Mouse (Mus musculus): ENCODE data around the gene Sptbn2. TPM values are rescaled to one million over a fixed set of nuclear protein-coding genes. Genes with fewer than 3 reads are reported as not detected.

Gene Sptbn2
- polyA plus RNA-seq, 1 experiment from 2014 or later = 0.14 TPM

Other genes with a start within 250 kb of the Sptbn2 start
- 0.76 and 1.1 TPM in 2 replicates for gene Syt12, start 233.7 kb upstream of the Sptbn2 start, polyA plus RNA-seq (2015; fragmentation: Nextera tagmentation; extraction: Ambion mirVana)
- 0.12 TPM in 1 of 2 replicates, not detected in the other for gene 2010003K11Rik, start 212.6 kb upstream of the Sptbn2 start, polyA plus RNA-seq (2015; fragmentation: Nextera tagmentation; extraction: Ambion mirVana)
- 14.1 and 15.8 TPM in 2 replicates for gene Pcx, start 200.7 kb upstream of the Sptbn2 start, polyA plus RNA-seq (2015; fragmentation: Nextera tagmentation; extraction: Ambion mirVana)
- gene Lrfn4, start 95.5 kb upstream of the Sptbn2 start, polyA plus RNA-seq (2015; fragmentation: Nextera tagmentation; extraction: Ambion mirVana) = 1.8 and 3.2 TPM in 2 replicates
- gene Rce1, start 85.5 kb upstream of the Sptbn2 start, polyA plus RNA-seq (2015; fragmentation: Nextera tagmentation; extraction: Ambion mirVana) = 38.4 and 41.2 TPM in 2 replicates
- gene Gm960, start 12.5 kb upstream of the Sptbn2 start, polyA plus RNA-seq (2015; fragmentation: Nextera tagmentation; extraction: Ambion mirVana) = 0.62 and 0.66 TPM in 2 replicates
- gene Rbm4b, start 45.3 kb downstream of the Sptbn2 start, polyA plus RNA-seq (2015; fragmentation: Nextera tagmentation; extraction: Ambion mirVana) = 34.1 and 38.0 TPM in 2 replicates
- gene Rbm4, start 82.7 kb downstream of the Sptbn2 start, polyA plus RNA-seq (2015; fragmentation: Nextera tagmentation; extraction: Ambion mirVana) = 57.1 and 58.7 TPM in 2 replicates
- 16.2 and 23.9 TPM in 2 replicates for gene Gm21992, start 100.4 kb downstream of the Sptbn2 start, polyA plus RNA-seq (2015; fragmentation: Nextera tagmentation; extraction: Ambion mirVana)
- 54.0 and 55.3 TPM in 2 replicates for gene Rbm14, start 100.5 kb downstream of the Sptbn2 start, polyA plus RNA-seq (2015; fragmentation: Nextera tagmentation; extraction: Ambion mirVana)
- gene Ccs, start 128.2 kb downstream of the Sptbn2 start, polyA plus RNA-seq (2015; fragmentation: Nextera tagmentation; extraction: Ambion mirVana) = 39.4 and 40.5 TPM in 2 replicates
- gene Ccdc87, start 128.2 kb downstream of the Sptbn2 start, polyA plus RNA-seq (2015; fragmentation: Nextera tagmentation; extraction: Ambion mirVana) = 0.14 and 0.16 TPM in 2 replicates
- 35.0 and 42.0 TPM in 2 replicates for gene Ctsf, start 144.0 kb downstream of the Sptbn2 start, polyA plus RNA-seq (2015; fragmentation: Nextera tagmentation; extraction: Ambion mirVana)
- gene Actn3, start 166.7 kb downstream of the Sptbn2 start, polyA plus RNA-seq (2015; fragmentation: Nextera tagmentation; extraction: Ambion mirVana) = 5.2 and 10.7 TPM in 2 replicates
- gene Zdhhc24, start 167.5 kb downstream of the Sptbn2 start, polyA plus RNA-seq (2015; fragmentation: Nextera tagmentation; extraction: Ambion mirVana) = 9.1 and 10.5 TPM in 2 replicates
- 1.8 and 2.8 TPM in 2 replicates for gene Bbs1, start 195.5 kb downstream of the Sptbn2 start, polyA plus RNA-seq (2015; fragmentation: Nextera tagmentation; extraction: Ambion mirVana)
- 73.6 and 77.9 TPM in 2 replicates for gene Dpp3, start 217.1 kb downstream of the Sptbn2 start, polyA plus RNA-seq (2015; fragmentation: Nextera tagmentation; extraction: Ambion mirVana)
- 0.51 and 0.85 TPM in 2 replicates for gene Peli3, start 232.0 kb downstream of the Sptbn2 start, polyA plus RNA-seq (2015; fragmentation: Nextera tagmentation; extraction: Ambion mirVana)

Data from heart, embryonic 16.5 days (tissue).